Mouse (Mus musculus): Measurements from ENCODE around the gene Stk26. TPM values are rescaled to one million over a fixed set of nuclear protein-coding genes. Genes with fewer than 3 reads are reported as not detected.

Stk26 gene
- total and polyA plus RNA-seq, 3 experiments: 0.04 to 0.72 (median 0.57) TPM

DNA sequence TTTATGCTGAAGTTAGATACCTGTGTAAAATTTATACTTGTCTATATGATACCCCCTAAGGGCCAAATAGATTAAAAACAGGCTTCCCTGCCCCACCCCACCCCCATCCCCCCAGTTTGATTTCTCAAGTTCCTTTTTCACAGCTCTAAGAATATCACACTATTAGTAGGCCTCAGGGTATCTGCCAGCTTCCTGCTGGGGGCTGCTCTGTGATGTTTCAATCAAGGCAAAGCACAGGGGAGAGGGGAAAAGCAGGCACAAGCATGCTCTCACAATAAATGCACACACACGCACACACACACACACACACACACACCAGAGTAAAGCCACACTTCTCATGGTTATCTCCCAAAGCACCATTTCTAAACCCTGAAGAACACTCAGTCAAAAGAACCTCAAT, 43.0 kb upstream of the Stk26 start:
- dilution Hi-C loops (cut with MboI; ENCODE audit: extremely low pct_ligation_motif_present, extremely low pct_unique_long_range_greater_than_20kb, low sequenced_read_pairs): no loop called here

DNA sequence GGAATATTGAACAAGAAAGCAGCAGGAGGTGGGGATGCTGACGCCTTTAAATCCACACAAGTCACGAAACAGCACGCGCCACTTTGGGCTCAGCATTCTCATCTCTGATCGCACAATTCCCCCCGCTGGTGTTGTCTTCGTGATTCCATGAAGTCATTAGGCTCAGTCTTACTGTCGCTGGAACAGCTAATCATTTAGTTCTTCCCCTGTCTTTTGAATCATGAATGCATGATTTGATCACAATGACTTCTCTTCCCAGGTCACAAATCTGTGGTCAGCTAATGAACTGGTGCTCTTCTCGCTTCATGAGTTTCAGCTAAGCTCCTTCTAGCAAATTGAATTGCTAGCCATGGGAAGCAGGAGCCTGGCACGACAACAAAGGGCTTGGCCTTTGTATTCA, 42.3 kb upstream of the Stk26 start:
- TF ChIP-seq TBP (conservative IDR thresholded peaks at IDR 0.05; ENCODE audit: low read depth, low read length) (no peak), CHD2 (IDR thresholded peaks at IDR 0.05; ENCODE audit: low read length) (no peak), NRF1 (IDR thresholded peaks at IDR 0.05; ENCODE audit: low read depth, low read length) (no peak), POLR2AphosphoS2 (IDR thresholded peaks at IDR 0.05; ENCODE audit: low read depth, low read length) (no peak), POLR2A (IDR thresholded peaks at IDR 0.05; ENCODE audit: low read depth, low read length) (no peak), GABPA (IDR thresholded peaks at IDR 0.05; ENCODE audit: insufficient replicate concordance, low read depth, low read length) (no peak)
- Histone ChIP-seq H3K9me3 (replicated peaks; ENCODE audit: low read length) (no peaks in the 10 kb centered on the region), H3K79me2 (replicated peaks; ENCODE audit: control insufficient read depth, extremely low read depth, insufficient read depth, poor library complexity, severe bottlenecking) (no peaks in the 10 kb centered on the region), H3K36me3 (replicated peaks in 1 of 2; ENCODE audit: control insufficient read depth in 1 of 2, insufficient read depth in 1 of 2, low read length in 1 of 2) (no peaks in the 10 kb centered on the region), H3K27me3 (replicated peaks) (no peaks in the 10 kb centered on the region), H3K4me2 (ENCODE audit: insufficient read depth, low read depth, poor library complexity, severe bottlenecking) (no peak overlapping the region), H3K9ac (ENCODE audit: insufficient read depth, low read depth) (no peak overlapping the region), H3K4me3 (replicated peaks in 1 of 3; ENCODE audit: low read depth in 2 of 3, low read length in 2 of 3, poor library complexity in 1 of 3) (no peak overlapping the region), H3K27ac (ENCODE audit: insufficient read depth, low read depth) (no peak overlapping the region), H3K4me1 (ENCODE audit: control insufficient read depth in 1 of 2, insufficient read depth in 2 of 2) (peaks cover 0 to 8% of the 10 kb centered on the region in 2 experiments; a peak in 1 of 4 replicates)
- dilution Hi-C loops (cut with MboI; ENCODE audit: extremely low pct_ligation_motif_present, extremely low pct_unique_long_range_greater_than_20kb, low sequenced_read_pairs): no loop called here
- no peak for DNase-seq (ENCODE audit: extremely low read depth)
- in situ Hi-C loops (cut with MboI; ENCODE audit: low pct_ligation_motif_present, low pct_unique_long_range_greater_than_20kb, low sequenced_read_pairs): no loop called here

More for the DNA sequence above, 43.0 kb upstream of the Stk26 start:
- Histone ChIP-seq H3K4me1 (ENCODE audit: control insufficient read depth in 1 of 2, insufficient read depth in 2 of 2) (peaks cover 7 to 15% of the 10 kb centered on the region in 2 experiments; a peak in 2 of 4 replicates), H3K9me3 (replicated peaks; ENCODE audit: low read length) (no peaks in the 10 kb centered on the region), H3K4me2 (ENCODE audit: insufficient read depth, low read depth, poor library complexity, severe bottlenecking) (no peak overlapping the region), H3K9ac (ENCODE audit: insufficient read depth, low read depth) (no peak overlapping the region), H3K27me3 (replicated peaks) (no peaks in the 10 kb centered on the region), H3K79me2 (replicated peaks; ENCODE audit: control insufficient read depth, extremely low read depth, insufficient read depth, poor library complexity, severe bottlenecking) (no peaks in the 10 kb centered on the region), H3K4me3 (replicated peaks in 1 of 3; ENCODE audit: low read depth in 2 of 3, low read length in 2 of 3, poor library complexity in 1 of 3) (no peak overlapping the region), H3K27ac (ENCODE audit: insufficient read depth, low read depth) (no peak overlapping the region), H3K36me3 (replicated peaks in 1 of 2; ENCODE audit: control insufficient read depth in 1 of 2, insufficient read depth in 1 of 2, low read length in 1 of 2) (no peaks in the 10 kb centered on the region)
- no peak for DNase-seq (ENCODE audit: extremely low read depth)
- TF ChIP-seq EP300 (IDR thresholded peaks at IDR 0.05; ENCODE audit: low read length): no peak
- in situ Hi-C loops (cut with MboI; ENCODE audit: low pct_ligation_motif_present, low pct_unique_long_range_greater_than_20kb, low sequenced_read_pairs): no loop called here

DNA sequence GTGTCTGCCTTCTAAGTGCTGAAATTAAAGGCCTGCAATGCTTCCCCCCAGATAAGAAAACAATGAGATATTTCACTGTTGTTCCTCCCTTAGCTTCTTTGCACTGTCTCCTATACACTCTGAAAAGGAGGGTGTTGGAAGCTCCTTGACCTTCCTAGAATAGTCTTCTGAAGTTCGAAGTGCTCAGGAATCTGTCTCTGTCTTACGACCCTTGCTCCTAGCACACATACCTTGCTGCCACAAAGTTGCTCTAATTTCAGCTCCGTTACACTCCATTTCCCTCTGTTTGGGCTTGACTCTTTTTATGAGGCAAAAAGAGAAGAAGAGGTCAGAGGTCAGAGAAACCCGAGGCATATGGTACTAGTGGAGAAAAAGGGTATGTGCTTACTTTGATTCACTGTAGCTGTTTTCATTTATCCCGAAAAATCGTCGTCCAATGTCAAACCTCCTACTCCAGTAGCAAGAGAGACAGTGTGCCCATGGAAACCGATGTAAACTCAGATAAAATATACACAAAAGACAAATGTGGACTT, 41.1 kb upstream of the Stk26 start:
- no peaks in the 10 kb centered on the region for H3K9me3 ChIP-seq (replicated peaks; ENCODE audit: low read length)
- H3K27me3 ChIP-seq (replicated peaks): no peaks in the 10 kb centered on the region
- dilution Hi-C loops (cut with MboI; ENCODE audit: extremely low pct_ligation_motif_present, extremely low pct_unique_long_range_greater_than_20kb, low sequenced_read_pairs): no loop called here

More for the DNA sequence above, 41.1 kb upstream of the Stk26 start:
- H3K36me3 ChIP-seq (replicated peaks in 1 of 2; ENCODE audit: control insufficient read depth in 1 of 2, insufficient read depth in 1 of 2, low read length in 1 of 2): no peaks in the 10 kb centered on the region
- no peaks in the 10 kb centered on the region for H3K79me2 ChIP-seq (replicated peaks; ENCODE audit: control insufficient read depth, extremely low read depth, insufficient read depth, poor library complexity, severe bottlenecking)
- peaks cover 3 to 11% of the 10 kb centered on the region in 2 experiments; a peak in 2 of 4 replicates for H3K4me1 ChIP-seq (ENCODE audit: control insufficient read depth in 1 of 2, insufficient read depth in 2 of 2)
- H3K9ac ChIP-seq (ENCODE audit: insufficient read depth, low read depth): no peak overlapping the region
- no peak overlapping the region for H3K27ac ChIP-seq (ENCODE audit: insufficient read depth, low read depth)
- TF ChIP-seq ZMIZ1 (IDR thresholded peaks at IDR 0.05; ENCODE audit: low read depth, low read length): no peak
- TF ChIP-seq UBTF (IDR thresholded peaks at IDR 0.05; ENCODE audit: low read depth, low read length): no peak
- no peak for TF ChIP-seq GABPA (IDR thresholded peaks at IDR 0.05; ENCODE audit: insufficient replicate concordance, low read depth, low read length)
- no peak for TF ChIP-seq IRF4 (IDR thresholded peaks at IDR 0.05; ENCODE audit: low read depth, low read length)
- TF ChIP-seq RAD21 (IDR thresholded peaks at IDR 0.05; ENCODE audit: low read depth, low read length): no peak
- no peak for TF ChIP-seq MAX (IDR thresholded peaks at IDR 0.05; ENCODE audit: low read length)
- TF ChIP-seq RCOR1 (conservative IDR thresholded peaks at IDR 0.05; ENCODE audit: low read depth, low read length): no peak
- no peak for TF ChIP-seq TCF12 (IDR thresholded peaks at IDR 0.05; ENCODE audit: low read depth, low read length)
- no peak for TF ChIP-seq USF2 (conservative IDR thresholded peaks at IDR 0.05; ENCODE audit: low read depth, low read length)
- TF ChIP-seq JUND (conservative IDR thresholded peaks at IDR 0.05; ENCODE audit: low read depth, low read length): no peak
- TF ChIP-seq CHD2 (IDR thresholded peaks at IDR 0.05; ENCODE audit: low read length): no peak
- no peak for TF ChIP-seq ELF1 (IDR thresholded peaks at IDR 0.05; ENCODE audit: low read depth, low read length)
- no peak for TF ChIP-seq ZC3H11A (IDR thresholded peaks at IDR 0.05; ENCODE audit: low read depth, low read length)
- no peak for TF ChIP-seq ETS1 (conservative IDR thresholded peaks at IDR 0.05; ENCODE audit: low read depth, low read length)
- TF ChIP-seq POLR2AphosphoS2 (IDR thresholded peaks at IDR 0.05; ENCODE audit: low read depth, low read length): no peak
- TF ChIP-seq MEF2A (IDR thresholded peaks at IDR 0.05; ENCODE audit: borderline replicate concordance, low read depth, low read length): no peak
- DNase-seq (ENCODE audit: extremely low read depth): no peak
- H3K4me2 ChIP-seq (ENCODE audit: insufficient read depth, low read depth, poor library complexity, severe bottlenecking): no peak overlapping the region
- in situ Hi-C loops (cut with MboI; ENCODE audit: low pct_ligation_motif_present, low pct_unique_long_range_greater_than_20kb, low sequenced_read_pairs): no loop called here
- no peak overlapping the region for H3K4me3 ChIP-seq (replicated peaks in 1 of 3; ENCODE audit: low read depth in 2 of 3, low read length in 2 of 3, poor library complexity in 1 of 3)
